Mouse (Mus musculus) lung, postnatal 0 days (tissue): ENCODE data around the gene Eva1c.

Source experiments
- CTCF ChIP-seq: IDR thresholded peaks from 2 replicates; pipeline ENCODE4 v1.5.1; 2016; ENCODE audit warnings: antibody characterized with exemption, mild to moderate bottlenecking
- EP300 ChIP-seq: IDR thresholded peaks from 2 replicates; pipeline ENCODE4 v1.6.1; 2016; ENCODE audit warnings: antibody characterized with exemption, mild to moderate bottlenecking, control low read depth

DNA sequence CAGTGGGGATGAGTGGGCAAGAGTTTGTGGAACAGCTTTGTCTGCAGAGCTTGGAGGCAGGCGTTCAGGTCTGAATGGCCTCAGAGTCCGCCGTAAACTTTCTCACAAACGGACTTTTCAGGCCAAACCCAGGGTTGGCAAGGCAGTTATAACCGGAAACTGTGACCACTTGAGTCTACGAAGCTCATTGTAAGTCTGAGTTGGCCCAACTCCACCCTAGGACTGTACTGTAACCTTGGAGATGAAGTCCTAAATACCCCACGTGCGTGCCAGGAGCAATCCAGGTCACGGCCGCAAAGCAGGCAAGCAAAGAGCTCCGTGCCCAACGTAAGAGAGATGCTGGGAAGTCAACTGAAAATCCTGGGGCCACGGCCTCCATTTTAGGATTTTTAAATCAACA, 85.2 kb downstream of the Eva1c start:
- TF ChIP-seq CTCF (no peak), EP300 (no peak)
